Mouse (Mus musculus): ENCODE results near the gene Rbfox1. TPM values are rescaled to one million over a fixed set of nuclear protein-coding genes. Genes with fewer than 3 reads are reported as not detected.

Rbfox1 gene
- total RNA-seq, 1 experiment from 2014 or later, result not detected

GRCm38 (mm10) chr16:7419655-7420281 is 1534.6 kb downstream of the Rbfox1 start:
- ATAC-seq (ENCODE audit: extremely low read depth, insufficient number of reproducible peaks, low FRiP score, poor library complexity, severe bottlenecking), result no peak

- ATAC-seq (ENCODE audit: extremely low read depth, insufficient number of reproducible peaks, low FRiP score, poor library complexity, severe bottlenecking), result no peak
These were observed 1540.4 kb downstream of the Rbfox1 start for GRCm38 (mm10) chr16:7425386-7426089.

GRCm38 (mm10) chr16:7433296-7433695 is 1548.1 kb downstream of the Rbfox1 start:
- ATAC-seq (ENCODE audit: extremely low read depth, insufficient number of reproducible peaks, low FRiP score, poor library complexity, severe bottlenecking), result no peak

GRCm38 (mm10) chr16:7446791-7447290 is 1561.7 kb downstream of the Rbfox1 start:
- no peak for ATAC-seq (ENCODE audit: extremely low read depth, insufficient number of reproducible peaks, low FRiP score, poor library complexity, severe bottlenecking)

- ATAC-seq (ENCODE audit: extremely low read depth, insufficient number of reproducible peaks, low FRiP score, poor library complexity, severe bottlenecking), result no peak
These were observed 1562.8 kb downstream of the Rbfox1 start for GRCm38 (mm10) chr16:7447718-7448649.

GRCm38 (mm10) chr16:7451193-7451592 is 1566.0 kb downstream of the Rbfox1 start:
- ATAC-seq (ENCODE audit: extremely low read depth, insufficient number of reproducible peaks, low FRiP score, poor library complexity, severe bottlenecking), result no peak

GRCm38 (mm10) chr16:7457571-7457970 is 1572.4 kb downstream of the Rbfox1 start:
- no peak for ATAC-seq (ENCODE audit: extremely low read depth, insufficient number of reproducible peaks, low FRiP score, poor library complexity, severe bottlenecking)
